Mouse (Mus musculus): ENCODE results near the gene Gm11037.

Gm11037 gene

DNA sequence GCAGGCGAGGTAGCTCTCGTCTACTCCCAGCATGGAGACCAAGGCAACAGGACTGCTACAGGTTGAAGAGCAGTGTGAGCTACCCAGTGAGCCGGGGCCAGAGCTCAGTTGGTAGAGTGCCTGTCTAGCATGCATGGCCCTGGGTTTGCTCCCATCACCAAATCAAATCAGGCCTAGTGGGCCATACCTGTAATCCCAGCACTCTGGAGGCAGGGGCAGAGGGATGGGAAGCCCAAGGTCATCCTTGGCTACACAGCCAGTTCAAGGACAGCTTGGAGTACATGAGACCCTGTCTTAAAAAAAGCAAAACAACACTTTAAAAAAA, 15.9 kb downstream of the Gm11037 start:
- no peak for DNase-seq

DNA sequence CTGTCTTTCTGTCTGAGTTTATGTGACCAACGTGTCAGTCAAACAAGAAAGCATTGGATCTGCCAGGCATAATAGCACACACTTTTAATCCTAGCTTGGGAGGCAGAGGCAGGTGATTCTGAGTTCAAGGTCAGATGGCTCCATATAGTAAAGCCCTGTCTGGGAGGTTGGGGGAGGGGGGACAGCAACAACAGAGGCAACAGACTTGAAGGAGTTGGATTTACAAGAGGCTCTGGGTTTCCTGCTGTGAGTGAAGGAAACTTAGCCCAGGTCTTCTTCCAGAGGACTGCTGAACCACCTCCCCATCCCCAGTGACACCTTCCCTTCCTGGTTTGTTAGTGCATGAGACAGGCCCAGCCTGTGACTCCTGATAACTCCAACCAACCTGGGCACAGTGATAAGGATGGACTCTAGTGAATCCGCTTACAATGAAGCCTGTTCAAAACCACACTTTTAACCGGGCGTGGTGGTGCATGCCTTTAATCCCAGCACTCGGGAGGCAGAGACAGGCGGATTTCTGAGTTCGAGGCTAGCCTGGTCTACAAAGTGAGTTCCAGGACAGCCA, 19.0 kb downstream of the Gm11037 start:
- peak in 1 of 2 experiments; percentile 14 for DNase-seq

DNA sequence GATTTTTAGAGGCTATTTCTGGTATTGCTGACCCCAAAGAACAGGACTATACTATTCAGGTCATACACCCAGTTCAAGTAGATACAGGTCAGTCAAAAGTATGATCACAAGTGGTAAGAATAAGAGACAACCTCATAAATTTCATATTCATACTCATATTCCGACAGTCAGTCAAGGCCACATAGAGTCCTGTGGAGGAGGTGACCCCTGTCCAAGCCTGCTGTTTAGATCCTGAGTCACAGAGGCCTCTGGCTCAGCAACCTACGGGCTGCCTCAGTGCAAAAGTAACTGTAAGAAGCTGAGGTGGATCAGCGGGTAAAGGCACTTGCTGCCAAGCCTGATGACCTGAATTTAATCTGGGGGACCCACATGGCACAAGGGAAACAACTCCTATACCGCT, 20.7 kb downstream of the Gm11037 start:
- DNase-seq, result no peak

DNA sequence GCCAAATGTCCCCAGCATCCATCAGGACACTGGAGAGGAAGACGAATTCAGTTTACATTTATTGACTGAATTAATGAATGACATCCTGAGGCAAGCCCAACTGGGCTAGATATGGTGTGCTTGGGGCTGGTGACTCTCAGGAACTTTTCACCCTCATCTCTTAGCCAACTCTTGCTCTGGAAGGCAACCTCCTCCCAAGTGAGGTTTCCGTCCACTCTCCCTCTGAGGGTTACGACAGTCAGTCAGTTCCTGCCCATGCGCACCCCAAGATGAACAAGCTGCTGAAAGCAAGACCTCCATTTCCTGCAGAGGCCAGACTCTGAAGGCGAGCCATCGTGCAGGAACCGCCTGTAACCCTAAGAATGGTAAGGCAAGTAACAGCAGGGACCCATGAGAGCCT, 23.7 kb downstream of the Gm11037 start:
- no peak for DNase-seq

DNA sequence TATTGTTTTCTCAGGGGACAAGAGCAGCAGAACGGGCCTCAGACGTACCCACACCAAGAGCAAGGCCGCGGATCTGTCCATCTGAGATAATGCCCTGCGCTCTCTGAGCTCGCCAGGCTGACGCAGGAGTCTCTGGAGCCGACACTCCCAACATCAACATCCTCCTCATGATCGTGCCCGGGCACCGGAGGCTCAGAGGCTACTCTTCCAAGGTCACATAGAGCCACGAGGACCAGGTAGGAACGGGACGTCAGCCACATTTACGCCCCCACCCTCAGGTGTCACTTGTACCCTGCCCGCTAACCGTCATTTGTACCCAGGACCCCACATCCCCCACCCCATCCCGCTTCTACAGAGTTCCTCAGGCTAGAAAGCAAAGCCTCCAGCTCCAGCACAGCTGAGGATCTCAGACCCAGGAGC, 26.2 kb downstream of the Gm11037 start:
- peak in 1 of 2 experiments; percentile 62 for DNase-seq

DNA sequence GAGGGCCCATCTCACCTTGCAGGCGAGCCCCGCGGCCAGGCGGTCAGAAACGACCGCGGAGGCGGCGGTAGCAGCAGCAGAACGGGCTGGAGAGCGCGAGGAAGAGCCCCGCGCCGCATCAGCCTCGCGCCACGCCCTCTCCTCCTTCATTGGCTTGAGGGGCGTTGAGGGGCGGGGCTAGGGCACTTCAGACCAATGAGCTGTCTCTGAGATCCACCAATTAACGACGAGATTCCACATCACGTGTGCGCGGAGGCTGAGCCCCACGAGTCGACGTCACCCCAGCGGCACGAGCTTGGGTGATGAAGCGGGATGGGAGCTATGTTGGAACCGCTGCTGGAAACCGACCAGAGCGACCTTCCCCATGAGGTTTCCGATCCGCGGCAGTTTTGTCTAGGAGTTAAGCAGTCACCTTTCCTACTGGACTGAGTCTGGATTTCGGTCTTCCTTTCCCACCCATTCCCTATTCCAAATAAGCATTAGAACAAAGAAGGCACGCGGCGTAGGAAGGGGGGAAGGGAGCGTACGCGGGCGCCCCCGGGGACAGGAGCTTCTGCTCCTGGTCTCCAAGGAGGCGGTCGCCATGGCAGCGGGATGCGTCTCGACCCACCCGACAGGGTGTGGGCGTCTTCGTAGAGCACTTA, 26.8 kb downstream of the Gm11037 start, which contains the start of gene 1700037H04Rik:
TSS of gene 1700037H04Rik (minus strand) at position 144 of the 644 bp plus-strand sequence.
- DNase-seq, result peak; percentile 99

DNA sequence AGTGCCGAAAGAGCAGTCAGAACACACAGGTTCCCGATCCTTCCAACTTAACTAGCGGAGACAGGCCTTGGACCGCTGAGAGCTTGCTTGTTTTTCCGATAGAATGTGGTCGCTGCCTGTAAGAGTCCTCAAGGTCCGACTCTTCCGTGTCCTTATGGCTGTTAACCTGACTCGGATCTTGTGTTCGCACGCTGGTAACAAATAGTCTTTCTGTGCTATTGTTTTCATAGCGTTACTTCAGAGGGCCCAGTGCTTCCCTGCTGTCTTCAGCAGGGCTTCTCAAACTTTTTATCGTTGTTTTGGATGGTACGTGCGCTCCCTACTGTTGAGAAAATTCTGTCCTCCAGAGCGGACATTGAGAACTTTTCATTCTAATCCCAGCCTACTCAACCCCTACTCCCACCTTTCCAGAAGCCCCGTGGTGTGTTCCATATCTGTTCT, 27.4 kb downstream of the Gm11037 start:
- peak; percentile 40 to 48 for DNase-seq

DNA sequence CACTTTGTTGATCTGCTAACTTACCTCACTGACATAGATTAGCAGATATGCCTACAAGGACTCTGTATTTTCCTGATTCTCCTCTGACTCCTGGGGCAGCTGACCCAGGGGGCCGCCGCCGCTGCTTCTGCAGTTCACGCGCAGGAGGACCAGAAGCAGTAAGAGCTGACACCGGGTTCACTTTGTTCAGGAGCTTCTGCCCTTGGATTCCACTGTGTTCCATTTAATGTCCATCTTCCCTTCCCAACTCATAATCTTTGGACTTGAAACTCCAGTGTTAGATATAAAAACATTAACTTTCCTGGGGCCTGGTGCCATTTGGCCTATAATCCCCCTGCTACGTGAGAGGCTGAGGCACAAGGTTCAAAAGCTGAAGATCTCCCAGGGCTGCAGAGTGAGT, 30.6 kb downstream of the Gm11037 start:
- peak; percentile 66 to 82 for DNase-seq

DNA sequence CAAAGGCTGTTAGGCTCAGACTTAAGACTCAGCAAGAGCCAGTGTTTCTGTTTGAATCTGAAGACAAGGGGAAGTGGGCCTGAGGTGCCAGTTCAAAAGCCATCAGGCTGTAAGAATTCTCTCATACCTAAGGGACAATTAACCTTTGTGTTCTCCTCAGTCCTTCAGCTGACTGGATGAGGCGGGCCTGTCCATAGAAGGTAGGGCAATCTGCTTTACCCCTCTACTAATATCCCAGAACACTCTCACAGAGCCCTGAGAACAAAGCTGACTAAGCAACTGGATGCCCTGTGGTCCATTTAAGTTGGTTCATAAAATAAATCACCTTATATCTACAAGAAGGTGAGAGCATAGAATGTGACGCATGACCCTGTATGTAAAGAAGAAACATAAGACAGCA, 32.9 kb downstream of the Gm11037 start:
- DNase-seq, result peak in 1 of 2 experiments; percentile 58

DNA sequence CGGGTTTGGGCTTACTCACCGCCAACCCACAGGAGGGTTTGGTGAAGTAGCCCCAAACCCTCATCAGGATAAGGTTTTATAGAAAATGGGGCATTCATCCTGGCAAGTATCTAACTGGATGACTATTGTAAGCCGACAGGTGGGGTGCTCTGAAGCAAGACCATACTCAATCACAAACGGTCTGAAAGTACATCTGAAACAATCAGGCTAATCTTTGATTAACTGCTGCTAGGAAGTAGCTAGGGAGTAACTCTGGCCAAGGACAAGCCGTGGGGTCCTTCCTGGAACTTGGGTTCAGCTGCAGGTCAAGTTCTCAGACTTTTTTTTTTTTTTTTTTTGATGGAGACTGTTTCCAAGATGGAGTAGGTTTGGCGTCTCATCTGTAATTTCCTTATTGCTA, 34.7 kb downstream of the Gm11037 start:
- no peak for DNase-seq

DNA sequence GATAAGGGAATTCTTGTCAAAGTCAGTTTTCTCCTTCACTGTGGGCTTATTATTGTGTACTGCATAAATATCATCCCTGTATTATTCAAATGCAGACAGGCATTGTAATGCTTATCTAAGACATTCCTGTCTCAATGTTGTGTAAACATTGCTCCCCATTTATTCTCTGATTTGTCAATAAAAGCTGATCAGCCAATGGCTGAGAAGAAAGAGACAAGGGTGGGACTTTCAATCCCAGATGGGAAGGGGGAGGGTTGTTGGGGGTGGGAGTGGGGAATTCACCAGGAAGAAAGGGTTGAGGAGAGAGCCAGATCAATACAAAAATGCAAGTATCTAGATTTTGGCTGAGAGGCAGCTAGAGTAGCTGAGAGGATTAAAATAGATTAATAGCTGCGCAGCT, 35.6 kb downstream of the Gm11037 start:
- no peak for DNase-seq

DNA sequence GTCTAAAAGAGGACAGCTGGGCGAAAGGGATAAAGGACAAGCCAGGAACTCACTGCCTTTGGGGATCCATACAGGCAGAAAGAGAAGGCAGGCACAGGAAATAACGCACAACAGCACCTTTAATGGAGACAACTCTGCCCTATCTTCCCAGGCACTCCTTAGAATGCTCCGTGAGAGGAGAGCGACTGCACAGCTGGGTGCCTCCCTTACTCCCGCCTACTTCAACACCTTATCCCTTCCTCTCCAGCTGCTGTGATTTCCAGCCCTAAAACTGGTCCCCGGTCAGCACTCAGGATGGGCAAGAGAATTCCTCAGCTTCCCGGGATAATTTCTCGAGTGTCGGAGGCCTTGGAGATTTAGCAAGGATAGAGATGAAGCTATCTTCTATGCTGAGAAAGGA, 37.6 kb downstream of the Gm11037 start:
- no peak for DNase-seq

DNA sequence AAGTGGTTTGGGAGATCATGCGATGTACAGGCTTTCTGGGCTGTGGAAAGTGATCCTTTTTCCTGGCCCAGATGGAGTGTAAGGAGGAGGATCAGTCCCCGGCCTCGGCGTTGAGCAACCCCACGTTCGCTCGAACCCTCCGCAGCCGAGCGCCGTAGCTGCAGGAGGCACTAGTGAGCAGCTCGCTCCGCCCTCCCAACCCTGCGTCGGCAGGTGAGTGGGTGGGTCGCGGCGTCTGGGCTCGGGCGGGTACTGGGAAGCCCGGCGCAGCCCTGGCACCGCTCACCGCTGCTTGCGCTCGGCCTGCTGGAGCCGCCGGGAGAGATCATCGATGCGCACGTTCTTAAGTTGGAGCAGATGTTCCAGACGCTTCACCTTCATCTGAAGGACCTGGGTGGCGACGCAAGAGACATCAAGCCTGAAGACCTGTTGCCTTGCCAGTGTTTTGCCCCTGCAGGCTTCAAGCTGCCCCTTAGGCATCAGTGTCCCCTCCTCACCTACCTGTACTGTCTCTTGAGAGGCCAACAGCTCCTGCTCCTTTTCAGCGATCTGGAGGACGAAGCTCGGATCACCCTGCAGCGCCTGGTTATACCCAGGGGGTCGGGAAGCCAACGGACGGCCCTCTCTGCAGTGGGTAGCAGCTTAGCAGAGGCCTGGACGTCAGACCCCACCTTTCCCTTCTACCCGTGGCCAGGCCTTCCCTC, 38.3 kb downstream of the Gm11037 start:
- peak; percentile 79 to 89 for DNase-seq

DNA sequence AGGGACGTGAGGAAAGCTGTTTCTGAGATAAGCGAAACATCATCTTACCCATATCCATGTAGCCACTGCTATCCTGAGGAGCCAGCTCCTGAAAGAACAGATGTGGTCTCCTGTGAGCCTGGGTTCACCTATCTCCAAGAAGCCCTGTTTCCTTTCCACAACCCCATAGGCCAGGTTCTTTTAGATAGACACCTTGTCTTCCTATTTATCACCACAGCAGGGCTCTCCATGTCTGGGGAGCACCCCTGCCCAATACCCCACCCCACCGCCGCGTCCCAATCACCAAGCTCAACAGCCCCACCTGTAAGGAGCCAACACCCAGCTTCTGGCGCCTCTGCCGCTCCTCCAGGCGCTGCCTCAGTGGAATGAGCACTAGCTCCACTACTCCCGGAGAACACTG, 39.0 kb downstream of the Gm11037 start:
- no peak for DNase-seq

DNA sequence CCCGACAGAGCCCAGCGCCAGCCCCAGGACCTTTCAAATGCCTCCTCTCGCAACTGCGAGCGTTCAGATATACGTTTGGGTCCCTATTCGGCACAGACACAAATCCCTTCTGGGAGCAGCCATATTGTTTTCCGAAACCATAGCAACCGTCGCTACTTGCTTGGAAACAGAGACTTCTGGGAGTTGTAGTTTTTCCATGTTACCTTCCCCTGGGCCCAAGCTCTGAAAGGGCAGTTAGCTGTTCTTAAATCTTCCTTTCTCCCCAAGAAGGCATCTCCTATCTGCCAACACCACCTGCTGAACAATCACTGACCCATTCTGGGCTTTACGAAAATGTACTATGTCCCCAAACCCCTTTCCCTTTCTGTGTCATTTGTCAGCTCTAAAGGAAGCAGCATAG, 41.4 kb downstream of the Gm11037 start:
- peak; percentile 72 to 74 for DNase-seq

DNA sequence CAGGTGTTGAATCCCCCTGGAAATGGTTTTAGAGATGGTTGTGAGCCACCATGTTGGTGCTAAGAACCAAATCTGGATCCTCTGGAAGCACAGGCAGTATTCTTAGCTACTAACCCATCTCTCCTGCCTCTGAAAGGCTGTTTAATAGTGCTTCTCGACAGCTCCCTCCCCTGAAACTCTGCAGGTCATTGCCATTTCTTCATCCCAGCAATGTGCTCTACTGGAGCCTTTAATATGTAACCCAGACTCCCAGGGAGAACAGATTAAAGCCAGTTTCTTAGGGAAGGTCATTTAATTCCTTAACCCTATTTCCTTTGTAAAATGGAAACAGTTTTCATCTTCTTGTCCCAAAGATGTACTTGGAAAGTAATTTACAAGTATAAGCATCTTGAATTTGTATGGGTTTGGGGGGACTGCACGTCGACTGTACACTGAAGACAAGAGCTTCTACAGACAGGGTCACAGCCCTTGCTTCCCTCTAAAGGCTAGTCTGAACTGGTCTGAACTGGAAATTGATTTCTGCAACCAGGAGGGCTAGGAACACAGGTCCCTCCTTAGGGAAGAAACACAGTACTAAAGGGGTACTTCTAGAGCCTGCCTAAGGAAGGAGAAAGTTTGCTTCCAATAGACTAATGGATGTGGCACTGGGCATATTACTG, 42.1 kb downstream of the Gm11037 start:
- no peak for DNase-seq

DNA sequence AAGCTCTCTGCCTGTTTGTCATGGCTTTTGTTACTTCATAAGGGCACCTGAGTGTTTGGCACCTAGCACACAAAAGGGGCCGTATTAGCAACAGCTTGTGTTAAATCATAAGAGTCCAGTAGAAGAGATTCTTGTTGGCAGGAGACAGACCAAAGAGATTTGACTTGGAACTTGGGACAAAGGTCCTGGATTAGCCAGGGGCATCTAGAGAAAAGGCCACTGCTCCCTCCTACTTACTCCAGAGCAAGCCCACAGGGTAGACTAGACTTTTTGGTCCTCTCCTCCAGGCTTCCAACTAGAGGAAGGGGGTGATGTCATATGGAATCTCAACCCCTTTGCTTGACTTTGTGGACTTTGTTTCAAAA, 42.6 kb downstream of the Gm11037 start:
- peak in 1 of 2 experiments; percentile 50 for DNase-seq

DNA sequence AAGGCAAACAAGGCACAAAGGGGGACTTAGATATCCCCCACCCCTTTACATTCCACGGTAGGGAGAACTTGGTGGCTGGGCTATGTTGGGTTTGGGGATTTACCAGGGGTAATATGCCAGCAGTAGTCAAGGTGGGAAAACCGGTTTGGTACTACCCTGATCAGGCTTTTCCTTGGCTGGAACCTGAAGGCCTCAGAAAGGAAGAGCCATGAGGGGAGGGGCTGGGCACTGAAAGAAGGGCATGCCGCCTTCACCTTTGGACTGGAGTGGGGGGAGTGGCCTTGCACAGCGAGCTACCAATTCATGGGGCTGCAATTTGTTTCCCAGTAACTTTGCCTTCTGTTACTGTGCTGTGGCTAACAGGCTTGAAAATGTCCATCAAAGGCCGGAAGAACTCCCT, 43.2 kb downstream of the Gm11037 start:
- DNase-seq, result peak; percentile 84 to 93

DNA sequence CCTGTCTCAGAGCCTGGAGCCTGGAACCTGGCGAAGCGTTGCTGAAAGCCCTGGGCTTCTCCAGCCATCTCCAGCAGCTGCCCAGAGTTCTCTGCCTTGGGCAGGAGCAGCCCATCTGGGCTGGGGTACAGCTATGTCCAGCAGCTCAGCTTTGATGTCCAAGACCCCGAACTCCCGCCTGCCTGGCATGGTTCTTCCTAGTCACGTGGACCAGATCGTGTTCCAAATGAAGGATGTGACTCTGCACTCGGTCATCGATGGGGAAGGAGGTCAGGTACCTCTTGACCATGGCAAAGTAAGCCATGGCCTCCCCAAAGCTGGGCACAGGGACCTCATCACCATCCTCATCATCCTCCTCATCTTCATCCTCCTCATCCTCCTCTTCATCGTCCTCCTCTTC, 44.6 kb downstream of the Gm11037 start:
- peak in 1 of 2 experiments; percentile 23 for DNase-seq

DNA sequence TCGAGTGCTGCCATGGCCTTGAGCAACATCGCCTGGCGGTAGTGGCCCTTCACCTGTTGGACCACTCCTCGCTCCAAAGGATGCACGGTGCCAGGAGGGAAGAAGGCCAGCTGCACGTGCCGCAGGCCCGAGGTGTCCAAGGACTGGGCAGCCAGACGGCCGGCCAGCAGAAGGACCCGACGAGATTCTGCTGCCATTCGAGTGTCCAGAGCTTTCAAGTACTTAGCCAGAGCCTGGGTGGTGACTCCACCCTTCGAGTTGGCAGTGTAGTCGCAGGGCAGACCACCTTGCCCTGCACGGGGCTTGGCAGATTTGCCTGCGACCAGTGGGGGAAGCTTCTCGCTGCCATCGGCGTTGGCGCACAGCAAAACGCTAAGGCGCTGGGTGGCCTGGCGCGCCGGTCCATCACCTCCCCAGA, 45.5 kb downstream of the Gm11037 start:
- peak; percentile 30 to 69 for DNase-seq

DNA sequence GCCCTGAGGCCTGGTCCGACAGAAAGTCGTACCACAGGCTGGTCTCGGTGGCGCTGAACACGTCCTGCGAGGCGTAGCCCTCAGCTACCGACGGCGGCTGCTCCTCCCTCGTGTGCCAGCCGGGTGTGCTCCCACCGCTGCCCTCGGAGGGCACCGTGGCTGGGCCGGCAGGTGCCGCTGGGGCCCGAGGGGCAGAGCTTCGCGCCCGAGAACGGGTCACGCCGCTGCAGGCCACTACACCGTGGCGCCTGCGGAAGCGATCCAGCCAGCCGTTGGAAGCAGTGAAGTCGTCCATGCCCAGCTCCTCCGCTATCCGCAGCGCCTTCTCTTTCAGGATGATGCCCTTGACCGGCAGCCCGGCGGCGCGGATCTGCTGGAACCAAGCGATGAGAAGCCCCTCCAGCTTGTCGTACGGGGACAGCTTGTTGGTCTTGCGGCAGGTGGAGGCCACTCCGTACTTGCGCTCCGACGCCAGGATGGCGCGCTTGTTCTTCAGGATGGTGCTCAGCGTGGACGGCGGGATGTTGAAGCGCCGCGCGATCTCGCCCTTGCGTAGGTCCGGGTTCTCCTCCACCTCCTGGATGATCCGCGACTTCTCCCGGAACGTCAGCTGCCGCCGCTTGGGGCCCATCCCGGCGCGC, 46.1 kb downstream of the Gm11037 start:
- DNase-seq, result peak; percentile 59 to 85

DNA sequence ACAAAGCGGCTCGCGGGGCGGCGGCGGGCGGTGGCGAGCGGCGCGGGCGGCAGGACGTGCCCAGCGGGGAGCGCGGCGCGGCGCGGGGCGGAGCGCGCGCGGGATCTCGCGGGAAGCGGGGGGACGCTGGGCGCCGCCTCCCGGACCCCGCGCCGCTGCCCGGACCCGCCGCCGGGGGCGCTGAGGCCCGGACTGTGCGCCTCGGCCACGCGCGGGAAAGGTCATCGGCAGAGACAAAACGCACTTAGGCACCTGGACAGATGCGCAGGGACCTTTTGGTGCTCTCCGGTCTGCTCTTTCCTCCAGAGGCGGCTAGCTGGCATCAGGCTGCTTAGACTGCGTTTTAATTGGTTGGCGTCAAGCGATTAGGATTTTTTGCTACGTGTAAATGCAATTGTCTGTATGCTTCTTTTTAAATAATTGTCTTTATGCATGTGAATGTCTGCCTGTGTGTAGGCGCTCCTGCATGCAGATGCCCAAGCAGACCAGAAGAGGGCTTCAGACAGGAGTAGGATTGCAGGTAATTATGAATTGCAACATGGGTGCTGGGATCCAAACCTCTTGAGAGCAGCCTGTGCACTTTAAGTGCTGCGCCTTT, 46.8 kb downstream of the Gm11037 start, which contains the start of gene Cenpb:
TSS of gene Cenpb (minus strand) at position 78 of the 598 bp plus-strand sequence.
- DNase-seq, result peak; percentile 84 to 91
